Mouse (Mus musculus) adrenal gland, postnatal 36 days (tissue): ENCODE measurements around the gene Acbd4. TPM values are rescaled to one million over a fixed set of nuclear protein-coding genes. Genes with fewer than 3 reads are reported as not detected.
A peak's percentile ranks its signal among the peaks of the same experiment; 100 is the strongest.

Source experiments
- DNase-seq, 2 experiments: peaks; one replicate each; pipeline ENCODE4 v3.0.0; 2021; ENCODE audit warnings: mixed read lengths in 1 of 2
- long read RNA-seq, 2 experiments: library from polyadenylated mRNA; stranded (forward); transcript quantifications; one replicate each; pipeline ENCODE4 v2.0.0; 2021; ENCODE audit warnings: borderline sequencing depth in 2 of 2
- total RNA-seq, 2 experiments: library from RNA; stranded (reverse); gene quantifications; 2 replicates each; pipeline ENCODE4 v1.2.3; 2021

The Acbd4 gene
- 100 to 1,000 TPM; 118 to 127 TPM for total RNA-seq
- long read RNA-seq, experiment 1, partial matches to known transcripts = 21 of 91 reads
- long read RNA-seq, experiment 1, other reads (novel, unspliced or antisense) = 68 of 91 reads
- long read RNA-seq, experiment 2, partial matches to known transcripts = 24 of 47 reads
- long read RNA-seq, experiment 2, other reads (novel, unspliced or antisense) = 22 of 47 reads

- DNase-seq = peak; percentile 92 to 93
Measured at GRCm38 (mm10) chr11:103101481-103101865, at the start of gene Acbd4, which contains the start of gene Plcd3. TSS of gene Acbd4 (plus strand) at chr11:103101682. TSS of gene Plcd3 (minus strand) at chr11:103101658.

- DNase-seq = no peak
Measured at GRCm38 (mm10) chr11:103052078-103052477, 49.4 kb upstream of the Acbd4 start.

GRCm38 (mm10) chr11:103053191-103054076, 48.0 kb upstream of the Acbd4 start:
- DNase-seq = peak in 1 of 2 experiments; percentile 52

GRCm38 (mm10) chr11:103054798-103055197, 46.7 kb upstream of the Acbd4 start:
- DNase-seq = peak; percentile 66 to 76

GRCm38 (mm10) chr11:103056636-103057035, 44.8 kb upstream of the Acbd4 start:
- DNase-seq = peak; percentile 51 to 74

- no peak for DNase-seq
Measured at GRCm38 (mm10) chr11:103058499-103059085, 42.9 kb upstream of the Acbd4 start.

GRCm38 (mm10) chr11:103066191-103067050, 35.1 kb upstream of the Acbd4 start:
- DNase-seq = peak in 1 of 2 experiments; percentile 0

- peak in 1 of 2 experiments; percentile 1 for DNase-seq
Measured at GRCm38 (mm10) chr11:103067051-103067361, 34.5 kb upstream of the Acbd4 start.

- peak in 1 of 2 experiments; percentile 59 for DNase-seq
Measured at GRCm38 (mm10) chr11:103067457-103068001, 34.0 kb upstream of the Acbd4 start.

GRCm38 (mm10) chr11:103068272-103068671, 33.2 kb upstream of the Acbd4 start:
- no peak for DNase-seq

- DNase-seq = no peak
Measured at GRCm38 (mm10) chr11:103068884-103069283, 32.6 kb upstream of the Acbd4 start.

- no peak for DNase-seq
Measured at GRCm38 (mm10) chr11:103069731-103070130, 31.8 kb upstream of the Acbd4 start.

- DNase-seq = no peak
Measured at GRCm38 (mm10) chr11:103070322-103070880, 31.1 kb upstream of the Acbd4 start.

GRCm38 (mm10) chr11:103073671-103074070, 27.8 kb upstream of the Acbd4 start:
- no peak for DNase-seq

GRCm38 (mm10) chr11:103074121-103074650, 27.3 kb upstream of the Acbd4 start:
- DNase-seq = no peak

GRCm38 (mm10) chr11:103074796-103075323, 26.6 kb upstream of the Acbd4 start:
- DNase-seq = no peak

- no peak for DNase-seq
Measured at GRCm38 (mm10) chr11:103076010-103076409, 25.5 kb upstream of the Acbd4 start.

- DNase-seq = no peak
Measured at GRCm38 (mm10) chr11:103076581-103076980, 24.9 kb upstream of the Acbd4 start.

GRCm38 (mm10) chr11:103078131-103078530, 23.4 kb upstream of the Acbd4 start:
- no peak for DNase-seq

- DNase-seq = peak in 1 of 2 experiments; percentile 12
Measured at GRCm38 (mm10) chr11:103080323-103081091, 21.0 kb upstream of the Acbd4 start.
